Mouse (Mus musculus) midbrain, postnatal 0 days (tissue): ENCODE results near the gene Fbxl17. TPM values are rescaled to one million over a fixed set of nuclear protein-coding genes. Genes with fewer than 3 reads are reported as not detected.

Source experiments
- ATAC-seq: fragments of 200-750 bp; cut with Nextera tagmentation; 2 replicates; pipeline ENCODE4 v1.8.0; 2017; ENCODE audit warnings: moderate number of reproducible peaks, mild to moderate bottlenecking, moderate TSS enrichment, moderate library complexity; ENCODE audit not compliant: low FRiP score
- DNase-seq: peaks from one replicate; pipeline ENCODE4 v3.0.0-alpha.2; 2015; ENCODE audit warnings: low spot score
- H3K27ac ChIP-seq: fragments of 300-500 bp; sonication (generic); 2 replicates; pipeline ENCODE4 v1.5.1; 2014; ENCODE audit warnings: low read depth, mild to moderate bottlenecking, low read length, mixed read lengths
- H3K27me3 ChIP-seq: fragments of 300-500 bp; sonication (generic); 2 replicates; pipeline ENCODE4 v1.6.1; 2014; ENCODE audit warnings: low read length, control low read depth, mixed read lengths; ENCODE audit not compliant: insufficient read depth
- H3K36me3 ChIP-seq: fragments of 300-500 bp; sonication (generic); 2 replicates; pipeline ENCODE4 v1.6.1; 2014; ENCODE audit warnings: low read length, control low read depth, mixed read lengths; ENCODE audit not compliant: insufficient read depth
- H3K4me1 ChIP-seq: fragments of 300-500 bp; sonication (generic); 2 replicates; pipeline ENCODE4 v1.6.1; 2014; ENCODE audit warnings: mild to moderate bottlenecking, control low read depth, antibody characterized with exemption, low read length, mixed read lengths; ENCODE audit not compliant: insufficient read depth
- H3K4me2 ChIP-seq: fragments of 300-500 bp; sonication (generic); 2 replicates; pipeline ENCODE4 v1.6.1; 2014; ENCODE audit warnings: low read depth, mild to moderate bottlenecking, low read length, mixed read lengths; ENCODE audit not compliant: poor library complexity, severe bottlenecking
- H3K4me3 ChIP-seq: fragments of 300-500 bp; sonication (generic); 2 replicates; pipeline ENCODE4 v1.5.1; 2014; ENCODE audit warnings: low read depth, mild to moderate bottlenecking, low read length, moderate library complexity
- H3K9ac ChIP-seq: fragments of 300-500 bp; sonication (generic); replicated peaks from 2 replicates; pipeline ENCODE4 v1.6.1; 2014; ENCODE audit warnings: mild to moderate bottlenecking, low read length, moderate library complexity, mixed read lengths; ENCODE audit not compliant: poor library complexity, severe bottlenecking
- H3K9me3 ChIP-seq: fragments of 300-500 bp; sonication (generic); 2 replicates; pipeline ENCODE4 v1.6.1; 2016; ENCODE audit warnings: low read length, control low read depth
- CTCF ChIP-seq: IDR thresholded peaks from 2 replicates; pipeline ENCODE4 v1.5.1; 2016; ENCODE audit warnings: antibody characterized with exemption, mild to moderate bottlenecking
- whole genome bisulfite sequencing: fragments of 180-500 bp; shearing (Covaris S2); extraction: QIAGEN DNeasy Blood & Tissue Kit; methylation state at CpG from one replicate; pipeline ENCODE4 v1.1.7; 2014; 5-methylcytosine and 5-hydroxymethylcytosine counted together
- polyA plus RNA-seq: library from polyadenylated mRNA; unstranded; fragments of >200 nt; fragmentation: Nextera tagmentation; extraction: Ambion mirVana; gene quantifications from 2 replicates; pipeline ENCODE4 v1.2.1, GENCODE M21; 2015
- total RNA-seq: library from RNA; depleted of rRNA; stranded (reverse); fragments of >200 nt; gene quantifications from 2 replicates; pipeline ENCODE4 v1.2.3, GENCODE M21; 2014

The Fbxl17 gene
- total and polyA plus RNA-seq, 2 experiments from 2014 or later: 16.6 to 39.2 TPM

GRCm38 (mm10) chr17:63095553-63095952 lies 404.3 kb downstream of the Fbxl17 start:
- Histone ChIP-seq H3K9me3 (no peaks in the 10 kb centered on the region), H3K4me3 (no peak overlapping the region), H3K4me2 (no peak overlapping the region), H3K4me1 (no peaks in the 10 kb centered on the region), H3K36me3 (no peaks in the 10 kb centered on the region), H3K27ac (no peak overlapping the region), H3K9ac (no peak overlapping the region), H3K27me3 (no peaks in the 10 kb centered on the region)
- no peak for ATAC-seq
- TF ChIP-seq CTCF: no peak
- DNase-seq: no peak
- WGBS: 56% methylated on average over 2 of the region's 2 CpGs

GRCm38 (mm10) chr17:63095017-63095416 lies 404.8 kb downstream of the Fbxl17 start:
- Histone ChIP-seq H3K4me3 (no peak overlapping the region), H3K9ac (no peak overlapping the region), H3K4me1 (no peaks in the 10 kb centered on the region), H3K27me3 (no peaks in the 10 kb centered on the region), H3K36me3 (no peaks in the 10 kb centered on the region), H3K9me3 (no peaks in the 10 kb centered on the region), H3K4me2 (no peak overlapping the region), H3K27ac (no peak overlapping the region)
- no peak for DNase-seq
- no peak for TF ChIP-seq CTCF
- ATAC-seq: no peak
- WGBS: 90% methylated on average over 4 of the region's 4 CpGs

GRCm38 (mm10) chr17:63093184-63093583 lies 406.6 kb downstream of the Fbxl17 start:
- H3K36me3 ChIP-seq: no peaks in the 10 kb centered on the region
- no peaks in the 10 kb centered on the region for H3K27me3 ChIP-seq
- DNase-seq: no peak
- H3K4me3 ChIP-seq: no peak overlapping the region
- no peak overlapping the region for H3K4me2 ChIP-seq
- H3K9me3 ChIP-seq: no peaks in the 10 kb centered on the region
- 90% methylated on average over 4 of the region's 4 CpGs for WGBS
- ATAC-seq: no peak
- no peak overlapping the region for H3K9ac ChIP-seq
- no peak overlapping the region for H3K27ac ChIP-seq
- H3K4me1 ChIP-seq: no peaks in the 10 kb centered on the region
- no peak for TF ChIP-seq CTCF

- Histone ChIP-seq H3K9ac (no peak overlapping the region), H3K4me1 (no peaks in the 10 kb centered on the region), H3K4me3 (no peak overlapping the region), H3K36me3 (no peaks in the 10 kb centered on the region), H3K4me2 (no peak overlapping the region), H3K27me3 (no peaks in the 10 kb centered on the region), H3K27ac (no peak overlapping the region), H3K9me3 (no peaks in the 10 kb centered on the region)
- 83% methylated on average over 6 of the region's 6 CpGs for WGBS
- ATAC-seq (no peak), DNase-seq (no peak)
- no peak for TF ChIP-seq CTCF
Observed at GRCm38 (mm10) chr17:63092774-63093173, 407.0 kb downstream of the Fbxl17 start.

- ATAC-seq: no peak
- no peak overlapping the region for H3K9ac ChIP-seq
- no peak for TF ChIP-seq CTCF
- H3K27me3 ChIP-seq: no peaks in the 10 kb centered on the region
- WGBS: 84% methylated on average over 3 of the region's 3 CpGs
- no peak overlapping the region for H3K4me2 ChIP-seq
- H3K36me3 ChIP-seq: no peaks in the 10 kb centered on the region
- no peaks in the 10 kb centered on the region for H3K9me3 ChIP-seq
- H3K4me1 ChIP-seq: no peaks in the 10 kb centered on the region
- DNase-seq: no peak
- no peak overlapping the region for H3K27ac ChIP-seq
- H3K4me3 ChIP-seq: no peak overlapping the region
Observed at GRCm38 (mm10) chr17:63090112-63090511, 409.7 kb downstream of the Fbxl17 start.

GRCm38 (mm10) chr17:63087265-63087664 lies 412.6 kb downstream of the Fbxl17 start:
- no peak overlapping the region for H3K27ac ChIP-seq
- no peaks in the 10 kb centered on the region for H3K4me1 ChIP-seq
- DNase-seq (no peak), ATAC-seq (no peak)
- H3K9ac ChIP-seq: no peak overlapping the region
- no peaks in the 10 kb centered on the region for H3K36me3 ChIP-seq
- 73% methylated on average over 10 of the region's 10 CpGs for WGBS
- no peaks in the 10 kb centered on the region for H3K27me3 ChIP-seq
- no peak overlapping the region for H3K4me3 ChIP-seq
- H3K9me3 ChIP-seq: no peaks in the 10 kb centered on the region
- TF ChIP-seq CTCF: no peak
- H3K4me2 ChIP-seq: no peak overlapping the region
